Mouse (Mus musculus): ENCODE measurements around the gene Slc10a7.

DNA sequence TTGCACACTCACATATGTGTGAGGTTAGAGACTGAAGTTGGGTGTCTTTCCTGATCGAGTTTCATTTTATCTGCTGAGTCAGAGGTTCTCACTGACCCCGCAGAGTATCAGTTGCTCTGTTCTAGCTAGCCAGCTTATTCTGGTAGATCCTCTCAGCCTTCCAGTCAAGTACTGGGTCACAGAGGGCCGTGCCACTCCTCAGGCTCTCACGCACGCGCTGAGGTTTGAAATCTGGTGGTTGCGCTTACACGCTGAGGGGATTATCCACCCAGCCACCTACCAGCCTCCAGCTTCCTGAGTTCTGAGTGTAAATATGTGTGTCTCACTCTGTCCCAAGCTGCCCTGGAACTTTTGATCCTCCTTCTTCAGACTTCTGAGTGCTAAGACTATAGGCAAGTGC is 59.0 kb downstream of the Slc10a7 start:
- TF ChIP-seq CTCF (IDR thresholded peaks at IDR 0.05; ENCODE audit: low read depth) (no peak), EP300 (IDR thresholded peaks at IDR 0.05; ENCODE audit: low read depth) (no peak)

Measured in liver, postnatal 0 days (tissue).